Mouse (Mus musculus) CH12.LX (cell line): ENCODE measurements around the gene Ergic1.
A peak's percentile ranks its signal among the peaks of the same experiment; 100 is the strongest.

ENCODE experiments used
- CHD2 ChIP-seq: IDR thresholded peaks from 2 replicates; pipeline ENCODE4 v1.6.1; 2011; ENCODE audit warnings: low read length, improper control_type of control experiment
- EP300 ChIP-seq: IDR thresholded peaks from 2 replicates; pipeline ENCODE4 v1.6.1; 2011; ENCODE audit warnings: low read length, improper control_type of control experiment
- POLR2A ChIP-seq: IDR thresholded peaks from 2 replicates; pipeline ENCODE4 v1.6.1; 2011; ENCODE audit warnings: low read depth, mild to moderate bottlenecking, improper control_type of control experiment, low read length
- TCF12 ChIP-seq: IDR thresholded peaks from 2 replicates; pipeline ENCODE4 v1.6.1; 2014; ENCODE audit warnings: low read depth, mild to moderate bottlenecking, inconsistent platforms, low read length, improper control_type of control experiment

- TF ChIP-seq POLR2A (no peak), EP300 (peak; percentile 79), CHD2 (no peak), TCF12 (peak; percentile 79; the same call in 1 of the 2 replicates)
Measured at GRCm38 (mm10) chr17:26530590-26531081, 30.7 kb upstream of the Ergic1 start.
